Mouse (Mus musculus): ENCODE measurements around the gene Stard7.
"Not testable (repeated sequence)": the region's sequence is repeated elsewhere in the genome, so short reads cannot be mapped to it uniquely, and the experiment has no call there.

Gene Stard7

GRCm38 (mm10) chr2:127269491-127270299 lies at the start of gene Stard7:
Gene Stard7, plus strand, starts transcription at chr2:127270218.
- DNase-seq, result peak; percentile 99

- DNase-seq, result no peak
These were observed 44.8 kb upstream of the Stard7 start for GRCm38 (mm10) chr2:127225261-127225660.

GRCm38 (mm10) chr2:127237897-127238610 lies 32.0 kb upstream of the Stard7 start:
- DNase-seq, result no peak

GRCm38 (mm10) chr2:127240065-127240464 lies 30.0 kb upstream of the Stard7 start:
- DNase-seq, result no peak

- DNase-seq, result peak; percentile 100
These were observed 22.3 kb upstream of the Stard7 start, which contains the start of the genes Ciao1 and Tmem127 for GRCm38 (mm10) chr2:127247592-127248333. Gene Ciao1, minus strand, starts transcription at chr2:127247816. Gene Tmem127, plus strand, starts transcription at chr2:127247908.

- DNase-seq, result peak; percentile 58
These were observed 21.5 kb upstream of the Stard7 start for GRCm38 (mm10) chr2:127248334-127249004.

GRCm38 (mm10) chr2:127250291-127251008 lies 19.6 kb upstream of the Stard7 start:
- no peak for DNase-seq

GRCm38 (mm10) chr2:127251457-127251856 lies 18.6 kb upstream of the Stard7 start:
- no peak for DNase-seq

- DNase-seq, result no peak
These were observed 18.0 kb upstream of the Stard7 start for GRCm38 (mm10) chr2:127251880-127252527.

GRCm38 (mm10) chr2:127252787-127253186 lies 17.2 kb upstream of the Stard7 start:
- no peak for DNase-seq

GRCm38 (mm10) chr2:127254604-127255134 lies 15.3 kb upstream of the Stard7 start:
- DNase-seq, result no peak

GRCm38 (mm10) chr2:127255294-127255693 lies 14.7 kb upstream of the Stard7 start:
- DNase-seq, result no peak

GRCm38 (mm10) chr2:127259340-127259739 lies 10.7 kb upstream of the Stard7 start:
- DNase-seq, result no peak

GRCm38 (mm10) chr2:127262480-127262879 lies 7.5 kb upstream of the Stard7 start:
- no peak for DNase-seq

GRCm38 (mm10) chr2:127267854-127268253 lies 2.2 kb upstream of the Stard7 start:
- DNase-seq, result no peak

- peak; percentile 94 for DNase-seq
These were observed 453 bp downstream of the Stard7 start for GRCm38 (mm10) chr2:127270300-127271041.

- peak; percentile 26 for DNase-seq
These were observed 1.1 kb downstream of the Stard7 start for GRCm38 (mm10) chr2:127271042-127271515.

GRCm38 (mm10) chr2:127272049-127272448 lies 2.0 kb downstream of the Stard7 start:
- not testable (repeated sequence) for DNase-seq

GRCm38 (mm10) chr2:127272806-127273205 lies 2.8 kb downstream of the Stard7 start:
- no peak for DNase-seq

GRCm38 (mm10) chr2:127274590-127274989 lies 4.6 kb downstream of the Stard7 start:
- DNase-seq, result no peak
